Mouse (Mus musculus): Measurements from ENCODE around the gene Chst1. TPM values are rescaled to one million over a fixed set of nuclear protein-coding genes. Genes with fewer than 3 reads are reported as not detected.

Chst1 gene
- polyA plus RNA-seq, 1 experiment from 2014 or later, result 20.2 TPM

GRCm38 (mm10) chr2:92618016-92618415 lies 18.5 kb downstream of the Chst1 start:
- Histone ChIP-seq H3K27me3 (ENCODE audit: control insufficient read depth, insufficient read depth, low read length) (no peaks in the 10 kb centered on the region), H3K4me3 (ENCODE audit: low read depth, low read length) (no peak overlapping the region), H3K4me2 (ENCODE audit: low read depth, low read length) (no peak overlapping the region), H3K4me1 (ENCODE audit: control insufficient read depth, insufficient read depth, low read length) (no peaks in the 10 kb centered on the region), H3K27ac (ENCODE audit: low read depth, low read length) (no peak overlapping the region), H3K9me3 (ENCODE audit: control insufficient read depth, low read length) (no peaks in the 10 kb centered on the region), H3K36me3 (ENCODE audit: control insufficient read depth, insufficient read depth, low read length) (0 out of 2 replicates have a peak, but pooled peaks cover 3% of the 10 kb centered on the region), H3K9ac (replicated peaks; ENCODE audit: low read depth, low read length) (no peak overlapping the region)
- 81% methylated on average over 6 of the region's 6 CpGs for WGBS
- ATAC-seq (ENCODE audit: low read depth), result no peak

GRCm38 (mm10) chr2:92627633-92628032 lies 28.1 kb downstream of the Chst1 start:
- no peak overlapping the region for H3K9ac ChIP-seq (replicated peaks; ENCODE audit: low read depth, low read length)
- no peaks in the 10 kb centered on the region for H3K4me1 ChIP-seq (ENCODE audit: control insufficient read depth, insufficient read depth, low read length)
- no peak overlapping the region for H3K4me3 ChIP-seq (ENCODE audit: low read depth, low read length)
- no peaks in the 10 kb centered on the region for H3K9me3 ChIP-seq (ENCODE audit: control insufficient read depth, low read length)
- 79% methylated on average over 2 of the region's 2 CpGs for WGBS
- H3K4me2 ChIP-seq (ENCODE audit: low read depth, low read length), result no peak overlapping the region
- ATAC-seq (ENCODE audit: low read depth), result no peak
- no peak overlapping the region for H3K27ac ChIP-seq (ENCODE audit: low read depth, low read length)
- no peaks in the 10 kb centered on the region for H3K27me3 ChIP-seq (ENCODE audit: control insufficient read depth, insufficient read depth, low read length)
- H3K36me3 ChIP-seq (ENCODE audit: control insufficient read depth, insufficient read depth, low read length), result no peaks in the 10 kb centered on the region

- Histone ChIP-seq H3K9me3 (ENCODE audit: control insufficient read depth, low read length) (no peaks in the 10 kb centered on the region), H3K27ac (ENCODE audit: low read depth, low read length) (no peak overlapping the region), H3K4me1 (ENCODE audit: control insufficient read depth, insufficient read depth, low read length) (no peaks in the 10 kb centered on the region), H3K36me3 (ENCODE audit: control insufficient read depth, insufficient read depth, low read length) (no peaks in the 10 kb centered on the region), H3K4me3 (ENCODE audit: low read depth, low read length) (no peak overlapping the region), H3K4me2 (ENCODE audit: low read depth, low read length) (no peak overlapping the region), H3K9ac (replicated peaks; ENCODE audit: low read depth, low read length) (no peak overlapping the region), H3K27me3 (ENCODE audit: control insufficient read depth, insufficient read depth, low read length) (no peaks in the 10 kb centered on the region)
- no peak for ATAC-seq (ENCODE audit: low read depth)
- WGBS, result 90% methylated on average over 11 of the region's 11 CpGs
Measured at GRCm38 (mm10) chr2:92630799-92631198, 31.3 kb downstream of the Chst1 start.

- no peaks in the 10 kb centered on the region for H3K4me1 ChIP-seq (ENCODE audit: control insufficient read depth, insufficient read depth, low read length)
- WGBS, result 31% methylated on average over 1 of the region's 1 CpGs
- no peaks in the 10 kb centered on the region for H3K9me3 ChIP-seq (ENCODE audit: control insufficient read depth, low read length)
- H3K36me3 ChIP-seq (ENCODE audit: control insufficient read depth, insufficient read depth, low read length), result no peaks in the 10 kb centered on the region
- H3K4me2 ChIP-seq (ENCODE audit: low read depth, low read length), result no peak overlapping the region
- no peak overlapping the region for H3K4me3 ChIP-seq (ENCODE audit: low read depth, low read length)
- H3K27me3 ChIP-seq (ENCODE audit: control insufficient read depth, insufficient read depth, low read length), result no peaks in the 10 kb centered on the region
- no peak overlapping the region for H3K27ac ChIP-seq (ENCODE audit: low read depth, low read length)
- H3K9ac ChIP-seq (replicated peaks; ENCODE audit: low read depth, low read length), result no peak overlapping the region
- ATAC-seq (ENCODE audit: low read depth), result no peak
Measured at GRCm38 (mm10) chr2:92632027-92632426, 32.5 kb downstream of the Chst1 start.

- no peak overlapping the region for H3K9ac ChIP-seq (replicated peaks; ENCODE audit: low read depth, low read length)
- H3K4me2 ChIP-seq (ENCODE audit: low read depth, low read length), result no peak overlapping the region
- H3K4me1 ChIP-seq (ENCODE audit: control insufficient read depth, insufficient read depth, low read length), result peaks cover under 1% of the 10 kb centered on the region; the same call in 1 of the 2 replicates
- no peak overlapping the region for H3K4me3 ChIP-seq (ENCODE audit: low read depth, low read length)
- no peak for ATAC-seq (ENCODE audit: low read depth)
- no peaks in the 10 kb centered on the region for H3K36me3 ChIP-seq (ENCODE audit: control insufficient read depth, insufficient read depth, low read length)
- H3K27ac ChIP-seq (ENCODE audit: low read depth, low read length), result no peak overlapping the region
- 24% methylated on average over 8 of the region's 8 CpGs for WGBS
- no peaks in the 10 kb centered on the region for H3K9me3 ChIP-seq (ENCODE audit: control insufficient read depth, low read length)
- H3K27me3 ChIP-seq (ENCODE audit: control insufficient read depth, insufficient read depth, low read length), result no peaks in the 10 kb centered on the region
Measured at GRCm38 (mm10) chr2:92640555-92640954, 41.0 kb downstream of the Chst1 start.

GRCm38 (mm10) chr2:92645282-92646037 lies 46.0 kb downstream of the Chst1 start:
- 53% methylated on average over 7 of the region's 7 CpGs for WGBS
- Histone ChIP-seq H3K27me3 (ENCODE audit: control insufficient read depth, insufficient read depth, low read length) (no peaks in the 10 kb centered on the region), H3K27ac (ENCODE audit: low read depth, low read length) (no peak overlapping the region), H3K9ac (replicated peaks; ENCODE audit: low read depth, low read length) (no peak overlapping the region), H3K4me2 (ENCODE audit: low read depth, low read length) (no peak overlapping the region), H3K9me3 (ENCODE audit: control insufficient read depth, low read length) (no peaks in the 10 kb centered on the region), H3K4me1 (ENCODE audit: control insufficient read depth, insufficient read depth, low read length) (peaks cover 5% of the 10 kb centered on the region; the same call in 1 of the 2 replicates), H3K4me3 (ENCODE audit: low read depth, low read length) (no peak overlapping the region), H3K36me3 (ENCODE audit: control insufficient read depth, insufficient read depth, low read length) (no peaks in the 10 kb centered on the region)
- ATAC-seq (ENCODE audit: low read depth), result no peak

GRCm38 (mm10) chr2:92649154-92649801 lies 49.8 kb downstream of the Chst1 start:
- 74% methylated on average over 5 of the region's 5 CpGs for WGBS
- H3K27me3 ChIP-seq (ENCODE audit: control insufficient read depth, insufficient read depth, low read length), result no peaks in the 10 kb centered on the region
- no peak overlapping the region for H3K9ac ChIP-seq (replicated peaks; ENCODE audit: low read depth, low read length)
- no peak overlapping the region for H3K4me3 ChIP-seq (ENCODE audit: low read depth, low read length)
- H3K4me2 ChIP-seq (ENCODE audit: low read depth, low read length), result no peak overlapping the region
- H3K9me3 ChIP-seq (ENCODE audit: control insufficient read depth, low read length), result no peaks in the 10 kb centered on the region
- H3K36me3 ChIP-seq (ENCODE audit: control insufficient read depth, insufficient read depth, low read length), result no peaks in the 10 kb centered on the region
- peaks cover 5% of the 10 kb centered on the region; the same call in 1 of the 2 replicates for H3K4me1 ChIP-seq (ENCODE audit: control insufficient read depth, insufficient read depth, low read length)
- ATAC-seq (ENCODE audit: low read depth), result no peak
- H3K27ac ChIP-seq (ENCODE audit: low read depth, low read length), result no peak overlapping the region

GRCm38 (mm10) chr2:92650428-92650827 lies 50.9 kb downstream of the Chst1 start:
- H3K4me2 ChIP-seq (ENCODE audit: low read depth, low read length), result no peak overlapping the region
- no peaks in the 10 kb centered on the region for H3K36me3 ChIP-seq (ENCODE audit: control insufficient read depth, insufficient read depth, low read length)
- H3K9me3 ChIP-seq (ENCODE audit: control insufficient read depth, low read length), result no peaks in the 10 kb centered on the region
- WGBS, result 56% methylated on average over 1 of the region's 1 CpGs
- H3K27me3 ChIP-seq (ENCODE audit: control insufficient read depth, insufficient read depth, low read length), result no peaks in the 10 kb centered on the region
- no peak overlapping the region for H3K4me3 ChIP-seq (ENCODE audit: low read depth, low read length)
- ATAC-seq (ENCODE audit: low read depth), result no peak
- peaks cover 5% of the 10 kb centered on the region; the same call in 1 of the 2 replicates for H3K4me1 ChIP-seq (ENCODE audit: control insufficient read depth, insufficient read depth, low read length)
- no peak overlapping the region for H3K27ac ChIP-seq (ENCODE audit: low read depth, low read length)
- no peak overlapping the region for H3K9ac ChIP-seq (replicated peaks; ENCODE audit: low read depth, low read length)

- Histone ChIP-seq H3K9me3 (ENCODE audit: control insufficient read depth, low read length) (no peaks in the 10 kb centered on the region), H3K9ac (replicated peaks; ENCODE audit: low read depth, low read length) (no peak overlapping the region), H3K4me2 (ENCODE audit: low read depth, low read length) (no peak overlapping the region), H3K27me3 (ENCODE audit: control insufficient read depth, insufficient read depth, low read length) (no peaks in the 10 kb centered on the region), H3K4me3 (ENCODE audit: low read depth, low read length) (no peak overlapping the region), H3K4me1 (ENCODE audit: control insufficient read depth, insufficient read depth, low read length) (no peaks in the 10 kb centered on the region), H3K27ac (ENCODE audit: low read depth, low read length) (no peak overlapping the region), H3K36me3 (ENCODE audit: control insufficient read depth, insufficient read depth, low read length) (no peaks in the 10 kb centered on the region)
- 88% methylated on average over 7 of the region's 7 CpGs for WGBS
- ATAC-seq (ENCODE audit: low read depth), result no peak
Measured at GRCm38 (mm10) chr2:92651294-92651816, 51.8 kb downstream of the Chst1 start.

Data from neural tube, embryonic 14.5 days (tissue).